Mouse (Mus musculus) lung, embryonic 16.5 days (tissue): ENCODE measurements around the gene Tmem147. TPM values are rescaled to one million over a fixed set of nuclear protein-coding genes. Genes with fewer than 3 reads are reported as not detected.

Experiments used
- ATAC-seq: fragments of 200-750 bp; cut with Nextera tagmentation; 2 replicates; pipeline ENCODE4 v1.8.0; 2017; ENCODE audit warnings: low read depth, mild to moderate bottlenecking, moderate library complexity
- H3K27ac ChIP-seq: fragments of 300-500 bp; sonication (generic); 2 replicates; pipeline ENCODE4 v1.5.1; 2014; ENCODE audit warnings: mild to moderate bottlenecking, control low read depth, low read length
- H3K27me3 ChIP-seq: fragments of 300-500 bp; sonication (generic); 2 replicates; pipeline ENCODE4 v1.6.1; 2014; ENCODE audit warnings: low read depth, low read length, mixed read lengths; ENCODE audit not compliant: control insufficient read depth, insufficient read depth
- H3K36me3 ChIP-seq: fragments of 300-500 bp; sonication (generic); 2 replicates; pipeline ENCODE4 v1.6.1; 2014; ENCODE audit warnings: low read length; ENCODE audit not compliant: control insufficient read depth, insufficient read depth
- H3K4me1 ChIP-seq: fragments of 300-500 bp; sonication (generic); replicated peaks from 2 replicates; pipeline ENCODE4 v1.6.1; 2014; ENCODE audit warnings: low read length, mixed read lengths; ENCODE audit not compliant: control insufficient read depth, insufficient read depth
- H3K4me2 ChIP-seq: fragments of 300-500 bp; sonication (generic); 2 replicates; pipeline ENCODE4 v1.6.1; 2014; ENCODE audit warnings: low read depth, low read length, control low read depth
- H3K4me3 ChIP-seq: fragments of 300-500 bp; sonication (generic); 2 replicates; pipeline ENCODE4 v1.5.1; 2014; ENCODE audit warnings: mild to moderate bottlenecking, low read length, control low read depth
- H3K9ac ChIP-seq: fragments of 300-500 bp; sonication (generic); 2 replicates; pipeline ENCODE4 v1.6.1; 2014; ENCODE audit warnings: low read length, control low read depth
- H3K9me3 ChIP-seq: fragments of 300-500 bp; sonication (generic); 2 replicates; pipeline ENCODE4 v1.6.1; 2016; ENCODE audit warnings: low read length; ENCODE audit not compliant: control insufficient read depth
- WGBS: fragments of 180-500 bp; shearing (Covaris S2); extraction: QIAGEN DNeasy Blood & Tissue Kit; methylation state at CpG from one replicate; pipeline ENCODE4 v1.1.7; 2014; 5-methylcytosine and 5-hydroxymethylcytosine counted together
- polyA plus RNA-seq: library from polyadenylated mRNA; unstranded; fragments of >200 nt; fragmentation: Nextera tagmentation; extraction: Ambion mirVana; gene quantifications from 2 replicates; pipeline ENCODE4 v1.2.1, GENCODE M21; 2015

The Tmem147 gene
- polyA plus RNA-seq: 148 and 160 TPM in 2 replicates

DNA sequence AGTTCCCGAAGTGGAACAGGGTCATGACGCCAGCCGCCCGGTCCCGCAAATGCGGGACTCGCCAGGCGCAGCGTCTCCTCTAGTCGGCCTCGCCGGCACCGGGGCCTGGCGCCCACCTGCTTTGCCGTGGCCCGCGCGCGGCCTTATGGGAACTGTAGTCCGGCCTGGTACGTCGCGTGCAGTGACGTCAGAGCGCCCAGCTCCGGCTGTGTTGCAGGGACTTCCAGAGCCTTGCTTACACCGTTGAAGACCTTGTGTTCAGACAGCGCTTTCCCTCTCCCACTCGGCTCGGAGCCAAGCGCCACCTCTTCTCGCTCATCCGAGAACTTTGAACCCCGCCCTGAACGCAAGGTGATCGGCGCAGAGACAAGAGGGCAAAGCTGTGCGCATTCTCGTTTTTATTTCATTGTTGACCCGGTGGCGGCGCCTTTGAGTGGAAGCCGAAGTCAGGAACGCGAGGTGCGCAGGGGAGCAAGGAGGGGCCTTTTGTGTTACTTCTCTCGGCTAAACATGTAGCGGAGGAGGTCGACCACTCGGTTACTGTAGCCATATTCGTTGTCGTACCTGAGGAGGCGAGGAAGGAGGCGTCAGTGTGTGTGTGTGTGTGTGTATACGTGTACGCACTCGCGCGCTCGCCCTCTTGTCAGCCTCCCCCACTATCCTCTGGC, at the start of gene Tmem147:
TSS of gene Tmem147 (minus strand) at position 145 of the 668 bp plus-strand sequence.
- Histone ChIP-seq H3K4me3 (peak within 1 kb of the TSS; percentile 84), H3K4me2 (peak within 1 kb of the TSS; percentile 85), H3K36me3 (no peaks in the 10 kb centered on the region; the same call in 1 of the 2 replicates), H3K9me3 (no peaks in the 10 kb centered on the region), H3K27me3 (no peaks in the 10 kb centered on the region), H3K9ac (peak within 1 kb of the TSS; percentile 90), H3K4me1 (peaks cover 11% of the 10 kb centered on the region), H3K27ac (peak within 1 kb of the TSS; percentile 78)
- under 1% methylated on average over 60 of the region's 60 CpGs for WGBS
- ATAC-seq: peak; percentile 98

GRCm38 (mm10) chr7:30777911-30778310, 48.6 kb upstream of the Tmem147 start:
- no peak for ATAC-seq
- 53% methylated on average over 1 of the region's 1 CpGs for WGBS
- H3K4me3 ChIP-seq: no peak overlapping the region
- H3K4me2 ChIP-seq: no peak overlapping the region
- H3K9ac ChIP-seq: no peak overlapping the region
- no peak overlapping the region for H3K27ac ChIP-seq
- no peaks in the 10 kb centered on the region for H3K9me3 ChIP-seq
- H3K27me3 ChIP-seq: no peaks in the 10 kb centered on the region
- H3K36me3 ChIP-seq: no peaks in the 10 kb centered on the region
- H3K4me1 ChIP-seq: no peaks in the 10 kb centered on the region

DNA sequence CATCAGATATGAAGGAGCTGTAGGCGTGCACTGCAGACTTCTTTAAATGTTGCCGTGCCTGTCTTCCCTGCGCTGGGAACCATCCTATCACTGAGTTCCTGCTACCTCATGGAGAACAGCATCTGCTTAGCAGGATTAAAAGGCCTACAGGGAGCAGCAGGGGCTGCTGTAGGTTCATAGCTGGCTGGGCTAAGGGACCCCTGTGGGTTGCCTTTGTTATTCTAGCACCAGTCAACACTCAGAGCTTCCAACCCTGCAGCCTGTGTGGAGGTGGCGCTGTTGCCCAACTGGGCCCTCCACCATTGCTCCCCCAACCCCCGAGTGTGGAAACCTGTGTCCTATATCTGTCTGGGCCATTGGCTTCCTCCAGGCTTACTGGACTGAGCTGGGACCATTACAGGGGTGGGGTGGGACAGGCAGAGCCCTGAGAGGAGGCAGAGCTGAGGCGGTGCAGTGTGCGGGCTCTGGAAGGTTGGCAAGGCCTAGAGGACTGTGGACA, 47.8 kb upstream of the Tmem147 start:
- Histone ChIP-seq H3K27ac (no peak overlapping the region), H3K9ac (no peak overlapping the region), H3K4me2 (no peak overlapping the region), H3K9me3 (no peaks in the 10 kb centered on the region), H3K4me3 (no peak overlapping the region), H3K36me3 (no peaks in the 10 kb centered on the region), H3K27me3 (no peaks in the 10 kb centered on the region), H3K4me1 (no peaks in the 10 kb centered on the region)
- no peak for ATAC-seq
- 54% methylated on average over 7 of the region's 7 CpGs for WGBS

- 57% methylated on average over 9 of the region's 9 CpGs for WGBS
- no peaks in the 10 kb centered on the region for H3K27me3 ChIP-seq
- ATAC-seq: peak; percentile 31; the same call in 1 of the 2 replicates
- H3K36me3 ChIP-seq: no peaks in the 10 kb centered on the region
- H3K9me3 ChIP-seq: peaks cover 2% of the 10 kb centered on the region
- H3K4me1 ChIP-seq: no peaks in the 10 kb centered on the region
- H3K27ac ChIP-seq: no peak overlapping the region
- no peak overlapping the region for H3K4me2 ChIP-seq
- no peak overlapping the region for H3K9ac ChIP-seq
- H3K4me3 ChIP-seq: no peak overlapping the region
Observed at GRCm38 (mm10) chr7:30776104-30776503, 46.8 kb upstream of the Tmem147 start.

DNA sequence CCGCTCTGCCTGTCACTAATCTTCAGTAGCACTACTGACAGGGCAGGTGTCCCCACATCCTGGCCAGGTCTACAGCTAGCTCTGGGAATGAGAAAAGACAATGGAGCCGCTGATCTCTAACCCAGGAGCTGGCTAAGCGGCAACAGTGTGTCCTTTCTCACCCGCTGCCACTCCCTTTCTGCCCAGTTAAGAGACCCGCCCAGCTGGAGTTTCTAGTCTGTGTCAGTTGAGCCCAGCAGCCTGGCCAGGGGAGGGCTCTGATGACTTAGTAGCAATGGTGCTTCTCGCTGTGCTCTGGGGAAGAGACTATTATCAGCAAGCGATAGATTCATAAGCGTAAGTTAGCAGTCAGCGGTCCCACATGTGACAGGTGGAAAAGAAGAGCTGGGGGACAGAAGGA, 39.9 kb upstream of the Tmem147 start:
- WGBS: 33% methylated on average over 9 of the region's 9 CpGs
- Histone ChIP-seq H3K4me1 (no peaks in the 10 kb centered on the region), H3K9ac (no peak overlapping the region), H3K4me2 (no peak overlapping the region), H3K27me3 (no peaks in the 10 kb centered on the region), H3K9me3 (peaks cover 2% of the 10 kb centered on the region), H3K36me3 (no peaks in the 10 kb centered on the region), H3K27ac (no peak overlapping the region), H3K4me3 (no peak overlapping the region)
- ATAC-seq: no peak

DNA sequence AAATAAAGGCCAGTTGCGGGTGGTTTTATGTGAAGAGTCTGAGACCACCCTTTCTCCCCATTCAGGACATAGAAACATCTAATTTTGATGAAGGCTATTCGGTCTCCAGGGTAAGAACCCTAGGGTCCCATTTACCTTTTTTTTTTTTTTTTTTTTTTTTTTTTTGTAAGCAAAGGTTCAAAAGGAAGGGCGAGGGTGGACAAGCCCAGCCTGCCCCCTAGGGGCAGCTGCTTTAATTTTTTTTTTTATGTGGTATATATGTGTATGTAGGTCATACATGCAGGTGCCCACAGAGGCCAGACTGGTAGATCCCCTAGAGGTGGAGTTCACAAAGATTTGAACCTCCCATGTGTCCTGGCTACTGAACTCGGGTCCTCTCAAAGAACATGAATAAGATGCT, 37.1 kb upstream of the Tmem147 start:
- no peaks in the 10 kb centered on the region for H3K4me1 ChIP-seq
- H3K9ac ChIP-seq: no peak overlapping the region
- no peak overlapping the region for H3K4me3 ChIP-seq
- ATAC-seq: no peak
- H3K9me3 ChIP-seq: peaks cover 2% of the 10 kb centered on the region; the same call in 1 of the 2 replicates
- no peak overlapping the region for H3K4me2 ChIP-seq
- H3K36me3 ChIP-seq: no peaks in the 10 kb centered on the region
- 88% methylated on average over 4 of the region's 4 CpGs for WGBS
- H3K27ac ChIP-seq: no peak overlapping the region
- H3K27me3 ChIP-seq: no peaks in the 10 kb centered on the region

- no peaks in the 10 kb centered on the region for H3K9me3 ChIP-seq
- no peaks in the 10 kb centered on the region for H3K27me3 ChIP-seq
- H3K27ac ChIP-seq: no peak overlapping the region
- H3K4me3 ChIP-seq: no peak overlapping the region
- ATAC-seq: no peak
- H3K4me1 ChIP-seq: peaks cover 2% of the 10 kb centered on the region; the same call in 1 of the 2 replicates
- H3K4me2 ChIP-seq: no peak overlapping the region
- H3K9ac ChIP-seq: no peak overlapping the region
- WGBS: 42% methylated on average over 11 of the region's 11 CpGs
- no peaks in the 10 kb centered on the region for H3K36me3 ChIP-seq
Observed at GRCm38 (mm10) chr7:30765173-30765572, 35.8 kb upstream of the Tmem147 start.

DNA sequence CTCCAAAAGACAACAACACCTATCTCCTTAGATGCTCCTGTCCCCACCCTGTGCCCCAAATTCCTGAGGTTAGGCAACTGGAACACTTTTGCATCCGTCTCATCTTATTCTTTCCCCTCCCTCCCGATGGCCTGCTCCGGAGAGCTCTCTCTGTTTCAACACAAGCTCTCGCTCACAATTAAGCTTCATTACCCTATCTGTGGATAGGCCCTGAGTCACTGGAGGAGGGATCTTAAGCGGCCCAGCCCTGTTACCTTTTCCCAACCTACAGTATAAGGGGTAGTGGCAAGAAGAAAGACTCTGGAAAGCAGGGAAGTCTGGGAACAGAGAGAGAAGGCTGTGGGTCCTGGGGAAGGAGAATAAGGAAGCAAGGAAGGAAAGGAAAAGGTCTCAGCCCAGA, 34.1 kb upstream of the Tmem147 start, which contains the start of gene Dmkn:
TSS of gene Dmkn (plus strand) at position 301 of the 400 bp plus-strand sequence.
- H3K27me3 ChIP-seq: no peaks in the 10 kb centered on the region
- no peak within 1 kb of the TSS for H3K4me2 ChIP-seq
- H3K27ac ChIP-seq: no peak within 1 kb of the TSS
- no peaks in the 10 kb centered on the region for H3K9me3 ChIP-seq
- peaks cover 2% of the 10 kb centered on the region; the same call in 1 of the 2 replicates for H3K4me1 ChIP-seq
- H3K9ac ChIP-seq: no peak within 1 kb of the TSS
- H3K36me3 ChIP-seq: no peaks in the 10 kb centered on the region
- no peak for ATAC-seq
- 50% methylated on average over 5 of the region's 5 CpGs for WGBS
- no peak within 1 kb of the TSS for H3K4me3 ChIP-seq

- ATAC-seq: no peak
- no peak overlapping the region for H3K4me2 ChIP-seq
- H3K4me3 ChIP-seq: no peak overlapping the region
- no peaks in the 10 kb centered on the region for H3K36me3 ChIP-seq
- H3K4me1 ChIP-seq: peaks cover 2% of the 10 kb centered on the region; the same call in 1 of the 2 replicates
- no peak overlapping the region for H3K9ac ChIP-seq
- H3K27ac ChIP-seq: no peak overlapping the region
- H3K27me3 ChIP-seq: no peaks in the 10 kb centered on the region
- 55% methylated on average over 4 of the region's 4 CpGs for WGBS
- no peaks in the 10 kb centered on the region for H3K9me3 ChIP-seq
Observed at GRCm38 (mm10) chr7:30761769-30762352, 32.5 kb upstream of the Tmem147 start.
